Mouse (Mus musculus) inflammation-experienced regulatory T-cells (primary cell): ENCODE measurements around the gene Ropn1. TPM values are rescaled to one million over a fixed set of nuclear protein-coding genes. Genes with fewer than 3 reads are reported as not detected.

Source experiments
- polyA plus RNA-seq, 2 experiments: library from polyadenylated mRNA; unstranded; fragments of 100-300 nt; shearing (Covaris generic); gene quantifications; one replicate each; pipeline ENCODE4 v1.2.1; 2017

The Ropn1 gene
- polyA plus RNA-seq: under 1 TPM in 1 of 2 experiments, not detected in 1; 0.24 TPM

DNA sequence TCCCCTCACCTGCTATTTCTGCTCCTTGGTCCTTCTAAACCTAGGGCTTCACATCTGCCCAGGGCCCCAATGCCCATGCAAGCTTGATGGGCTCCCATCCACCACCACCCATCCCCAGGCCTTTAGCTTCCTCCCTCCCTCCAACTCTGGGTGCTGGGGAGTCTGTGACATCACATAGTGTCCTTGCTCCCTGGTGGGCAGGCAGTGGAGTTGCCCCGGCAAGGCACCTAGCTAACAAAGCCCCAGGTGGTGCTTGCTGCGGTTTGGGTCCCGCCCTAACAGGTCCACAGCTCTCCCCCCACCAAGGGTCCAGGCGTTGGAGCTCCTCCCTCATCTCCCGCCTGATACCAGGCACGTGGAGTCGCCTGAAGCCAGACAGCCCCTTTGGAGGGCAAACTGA lies at the start of gene Ropn1:
Ropn1 (plus strand) TSS at position 301 of the 400 bp plus-strand sequence.

DNA sequence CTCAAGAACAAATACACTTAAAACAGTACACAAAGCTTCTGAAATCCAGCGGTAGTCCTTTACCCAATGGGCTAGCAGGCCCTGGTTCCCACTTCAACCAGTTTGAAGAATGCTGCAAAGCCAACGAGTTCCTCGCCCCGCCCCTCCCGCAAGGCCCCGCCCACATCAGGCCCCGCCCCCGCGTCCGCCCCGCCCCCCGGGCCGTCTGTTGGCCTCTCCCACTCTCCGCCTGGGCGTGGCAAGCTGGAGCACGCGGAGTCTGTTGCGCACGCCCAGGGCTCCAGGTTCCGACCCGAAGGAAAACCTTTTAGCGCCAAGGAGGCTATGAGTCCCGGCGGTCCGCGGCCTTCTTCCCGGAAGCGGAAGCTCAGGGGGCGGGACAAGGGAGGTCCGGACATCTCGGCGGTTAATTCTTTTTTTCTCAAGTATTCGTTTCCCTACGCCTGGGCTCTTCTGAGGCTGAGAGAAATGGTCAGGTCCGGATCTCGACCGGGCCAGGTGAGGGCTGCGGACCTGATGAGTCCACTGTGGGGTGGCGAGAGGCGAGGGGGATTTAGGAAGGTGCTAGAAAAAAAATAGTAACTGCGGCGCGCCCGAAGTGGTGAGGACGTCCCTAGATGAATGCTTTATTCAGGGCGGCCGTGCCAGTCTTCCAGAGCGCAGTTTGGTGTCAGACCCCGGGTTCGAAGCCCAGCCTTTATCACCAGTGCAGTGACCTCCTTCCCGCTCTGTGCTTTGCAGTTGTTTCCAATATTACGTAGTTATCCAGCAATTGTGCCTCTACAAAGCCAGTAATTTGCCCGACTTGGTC lies 40.8 kb downstream of the Ropn1 start, which contains the start of gene Ccdc14:
Ccdc14 (plus strand) TSS at position 283 of the 811 bp plus-strand sequence.

Other genes starting within 250 kb of the Ropn1 start
- 1 to 10 TPM; 1.2 to 3.1 TPM for gene Kalrn, start 76.4 kb upstream of the Ropn1 start, polyA plus RNA-seq
- 1 to 10 TPM; 2.3 to 4.0 TPM for gene Ccdc14, start 40.7 kb downstream of the Ropn1 start, polyA plus RNA-seq
- gene Mylk, start 95.3 kb downstream of the Ropn1 start, polyA plus RNA-seq: 1 to 10 TPM in 1 of 2 experiments, under 1 TPM in 1; 0.34 to 1.5 TPM